Mouse (Mus musculus) liver, embryonic 14.5 days (tissue): ENCODE measurements around the gene Nmur1. TPM values are rescaled to one million over a fixed set of nuclear protein-coding genes. Genes with fewer than 3 reads are reported as not detected.

ENCODE experiments used
- ATAC-seq: fragments of 200-750 bp; cut with Nextera tagmentation; 2 replicates; pipeline ENCODE4 v1.8.0; 2017; ENCODE audit warnings: moderate number of reproducible peaks, mild to moderate bottlenecking, moderate library complexity; ENCODE audit not compliant: insufficient read depth
- DNase-seq, 3 experiments: peaks; one replicate each; pipeline ENCODE4 v3.0.0-alpha.2; 2012 to 2013; ENCODE audit warnings: low read depth in 3 of 3, low spot score in 3 of 3
- H3K27ac ChIP-seq: fragments of 300-500 bp; sonication (generic); 2 replicates; pipeline ENCODE4 v1.5.1; 2014; ENCODE audit warnings: moderate library complexity, mild to moderate bottlenecking, control low read depth, inconsistent platforms
- H3K27me3 ChIP-seq: fragments of 300-500 bp; sonication (generic); 2 replicates; pipeline ENCODE4 v1.6.1; 2014; ENCODE audit warnings: mild to moderate bottlenecking, low read length, moderate library complexity; ENCODE audit not compliant: control insufficient read depth, insufficient read depth
- H3K36me3 ChIP-seq: fragments of 300-500 bp; sonication (generic); replicated peaks from 2 replicates; pipeline ENCODE4 v1.6.1; 2014; ENCODE audit warnings: low read depth; ENCODE audit not compliant: control insufficient read depth, insufficient read depth
- H3K4me1 ChIP-seq, 2 experiments: fragments of 200-500 bp in 1 of 2; fragments of 300-500 bp in 1 of 2; sonication (generic) in 1 of 2; replicated peaks; 2 replicates each; pipeline ENCODE4 v1.6.1; 2012 to 2014; ENCODE audit warnings: antibody characterized with exemption in 1 of 2, inconsistent platforms in 1 of 2, low read length in 1 of 2; ENCODE audit not compliant: control insufficient read depth in 2 of 2, insufficient read depth in 2 of 2
- H3K4me2 ChIP-seq: fragments of 300-500 bp; sonication (generic); 2 replicates; pipeline ENCODE4 v1.6.1; 2014; ENCODE audit warnings: low read depth, mild to moderate bottlenecking, control low read depth, moderate library complexity
- H3K4me3 ChIP-seq, 2 experiments: fragments of 200-500 bp in 1 of 2; fragments of 300-500 bp in 1 of 2; sonication (generic) in 1 of 2; 2 replicates each; pipeline ENCODE4 v1.5.1; 2012 to 2014; ENCODE audit warnings: low read depth in 2 of 2, low read length in 2 of 2, mild to moderate bottlenecking in 2 of 2, control low read depth in 1 of 2, inconsistent platforms in 1 of 2, moderate library complexity in 1 of 2; ENCODE audit not compliant: insufficient read depth in 1 of 2
- H3K9ac ChIP-seq: fragments of 300-500 bp; sonication (generic); replicated peaks from 2 replicates; pipeline ENCODE4 v1.6.1; 2014; ENCODE audit warnings: mild to moderate bottlenecking, control low read depth, moderate library complexity
- H3K9me3 ChIP-seq: fragments of 300-500 bp; sonication (generic); 2 replicates; pipeline ENCODE4 v1.6.1; 2016; ENCODE audit warnings: low read length, mixed read lengths; ENCODE audit not compliant: control insufficient read depth
- CTCF ChIP-seq: IDR thresholded peaks from 2 replicates; pipeline ENCODE4 v1.5.1; 2016; ENCODE audit warnings: antibody characterized with exemption, low read depth, control low read depth
- EP300 ChIP-seq: IDR thresholded peaks from 2 replicates; pipeline ENCODE4 v1.6.1; 2016; ENCODE audit warnings: antibody characterized with exemption, low read depth
- WGBS: fragments of 180-500 bp; shearing (Covaris S2); extraction: QIAGEN DNeasy Blood & Tissue Kit; methylation state at CpG from one replicate; pipeline ENCODE4 v1.1.7; 2014; ENCODE audit not compliant: insufficient replicate concordance; 5-methylcytosine and 5-hydroxymethylcytosine counted together
- polyA plus RNA-seq, 2 experiments: library from polyadenylated mRNA; depleted of rRNA in 1 of 2; stranded (reverse) in 1 of 2; unstranded in 1 of 2; fragments of >200 nt; fragmentation: Nextera tagmentation in 1 of 2; extraction: Ambion mirVana in 1 of 2; gene quantifications; 2 replicates each; pipeline versions ENCODE4 v1.2.1 to v1.2.3; 2012 to 2014

Nmur1 gene
- polyA plus RNA-seq, 2 experiments, result not detected

- Histone ChIP-seq H3K4me2 (peak overlapping the region; percentile 43), H3K27me3 (no peaks in the 10 kb centered on the region), H3K4me1 (peaks cover 24 to 30% of the 10 kb centered on the region in 2 experiments), H3K9me3 (no peaks in the 10 kb centered on the region), H3K9ac (no peak overlapping the region), H3K27ac (peak overlapping the region; percentile 71), H3K36me3 (no peaks in the 10 kb centered on the region), H3K4me3 (no peak overlapping the region)
- ATAC-seq (peak; percentile 66), DNase-seq (peak; percentile 52 to 77 (median 56))
- WGBS, result 45% methylated on average over 12 of the region's 12 CpGs
- TF ChIP-seq EP300 (no peak), CTCF (no peak)
Measured at GRCm38 (mm10) chr1:86470519-86471181, 44.6 kb upstream of the Nmur1 start.

- Histone ChIP-seq H3K36me3 (no peaks in the 10 kb centered on the region), H3K4me1 (peaks cover 24 to 32% of the 10 kb centered on the region in 2 experiments), H3K4me2 (no peak overlapping the region), H3K9me3 (no peaks in the 10 kb centered on the region), H3K4me3 (no peak overlapping the region), H3K27ac (no peak overlapping the region), H3K27me3 (no peaks in the 10 kb centered on the region), H3K9ac (no peak overlapping the region)
- 93% methylated on average over 4 of the region's 4 CpGs for WGBS
- DNase-seq, result no peak
- TF ChIP-seq EP300 (no peak), CTCF (no peak)
- ATAC-seq, result no peak
Measured at GRCm38 (mm10) chr1:86469876-86470275, 43.8 kb upstream of the Nmur1 start.

GRCm38 (mm10) chr1:86467416-86467815 lies 41.4 kb upstream of the Nmur1 start:
- H3K27me3 ChIP-seq, result no peaks in the 10 kb centered on the region
- no peak for ATAC-seq

GRCm38 (mm10) chr1:86464875-86465224 lies 38.8 kb upstream of the Nmur1 start:
- Histone ChIP-seq H3K27ac (no peak overlapping the region), H3K9me3 (no peaks in the 10 kb centered on the region), H3K9ac (no peak overlapping the region), H3K4me2 (no peak overlapping the region), H3K27me3 (no peaks in the 10 kb centered on the region), H3K36me3 (no peaks in the 10 kb centered on the region), H3K4me1 (0 out of 4 replicates have a peak, but pooled peaks cover 0 to 2% of the 10 kb centered on the region in 2 experiments), H3K4me3 (no peak overlapping the region)
- TF ChIP-seq EP300 (no peak), CTCF (no peak)
- ATAC-seq (no peak), DNase-seq (no peak)
- 62% methylated on average over 4 of the region's 4 CpGs for WGBS

More at GRCm38 (mm10) chr1:86467416-86467815, 41.4 kb upstream of the Nmur1 start:
- Histone ChIP-seq H3K9ac (no peak overlapping the region), H3K27ac (no peak overlapping the region), H3K4me1 (peaks cover 16 to 23% of the 10 kb centered on the region in 2 experiments), H3K36me3 (no peaks in the 10 kb centered on the region), H3K4me2 (no peak overlapping the region), H3K4me3 (no peak overlapping the region), H3K9me3 (no peaks in the 10 kb centered on the region)
- no peak for TF ChIP-seq CTCF
- no peak for TF ChIP-seq EP300
- DNase-seq, result no peak
- 77% methylated on average over 8 of the region's 8 CpGs for WGBS

GRCm38 (mm10) chr1:86464223-86464874 lies 38.3 kb upstream of the Nmur1 start:
- Histone ChIP-seq H3K9me3 (no peaks in the 10 kb centered on the region), H3K4me2 (no peak overlapping the region), H3K27me3 (no peaks in the 10 kb centered on the region), H3K4me1 (peaks cover 0 to 2% of the 10 kb centered on the region in 2 experiments; a peak in 1 of 4 replicates), H3K4me3 (no peak overlapping the region), H3K9ac (no peak overlapping the region), H3K27ac (no peak overlapping the region), H3K36me3 (no peaks in the 10 kb centered on the region)
- ATAC-seq (no peak), DNase-seq (no peak)
- WGBS, result 66% methylated on average over 9 of the region's 9 CpGs
- TF ChIP-seq CTCF (no peak), EP300 (no peak)
